Mouse (Mus musculus) thymus, postnatal 0 days (tissue): ENCODE results near the gene Olfr376. TPM values are rescaled to one million over a fixed set of nuclear protein-coding genes. Genes with fewer than 3 reads are reported as not detected.

Source experiments
- DNase-seq: peaks from one replicate; pipeline ENCODE4 v3.0.0-alpha.2; 2015; ENCODE audit warnings: low spot score
- polyA plus RNA-seq: library from polyadenylated mRNA; unstranded; fragments of >200 nt; fragmentation: Nextera tagmentation; extraction: Ambion mirVana; gene quantifications from 2 replicates; pipeline ENCODE4 v1.2.1, GENCODE M21; 2015

Gene Olfr376
- not detected in 2 replicates for polyA plus RNA-seq

- DNase-seq: no peak
Measured at GRCm38 (mm10) chr11:73370946-73371345, at the start of gene Olfr376. TSS of gene Olfr376 (plus strand) at chr11:73371246.

GRCm38 (mm10) chr11:73323906-73324830 lies 46.9 kb upstream of the Olfr376 start:
- no peak for DNase-seq

GRCm38 (mm10) chr11:73326485-73326886 lies 44.6 kb upstream of the Olfr376 start:
- no peak for DNase-seq

GRCm38 (mm10) chr11:73327361-73327760 lies 43.7 kb upstream of the Olfr376 start:
- no peak for DNase-seq

- no peak for DNase-seq
Measured at GRCm38 (mm10) chr11:73329442-73329841, 41.6 kb upstream of the Olfr376 start, which contains the start of the genes Aspa, Gm49340 and Spata22. TSS of gene Aspa (minus strand) at chr11:73329596. TSS of gene Gm49340 (plus strand) at chr11:73329741. TSS of gene Spata22 (plus strand) at chr11:73329741.

- no peak for DNase-seq
Measured at GRCm38 (mm10) chr11:73333357-73333756, 37.7 kb upstream of the Olfr376 start.

- DNase-seq: no peak
Measured at GRCm38 (mm10) chr11:73336919-73337318, 34.1 kb upstream of the Olfr376 start.

- no peak for DNase-seq
Measured at GRCm38 (mm10) chr11:73350483-73350882, 20.6 kb upstream of the Olfr376 start, which contains the start of gene Olfr20. TSS of gene Olfr20 (plus strand) at chr11:73350783.

- DNase-seq: no peak
Measured at GRCm38 (mm10) chr11:73395374-73395773, 24.3 kb downstream of the Olfr376 start.

GRCm38 (mm10) chr11:73399514-73399913 lies 28.5 kb downstream of the Olfr376 start, which contains the start of gene Olfr1:
TSS of gene Olfr1 (minus strand) at chr11:73399614.
- DNase-seq: no peak

Other genes with a start within 250 kb of the Olfr376 start
- 19.7 and 22.0 TPM in 2 replicates for gene Haspin, start 233.0 kb upstream of the Olfr376 start, polyA plus RNA-seq
- 0.33 and 0.51 TPM in 2 replicates for gene P2rx5, start 210.8 kb upstream of the Olfr376 start, polyA plus RNA-seq
- 156 and 166 TPM in 2 replicates for gene Emc6, start 194.2 kb upstream of the Olfr376 start, polyA plus RNA-seq
- 116 and 119 TPM in 2 replicates for gene Tax1bp3, start 194.2 kb upstream of the Olfr376 start, polyA plus RNA-seq
- 13.2 and 13.9 TPM in 2 replicates for gene Ctns, start 172.2 kb upstream of the Olfr376 start, polyA plus RNA-seq
- gene Shpk, start 171.8 kb upstream of the Olfr376 start, polyA plus RNA-seq: 2.2 and 2.8 TPM in 2 replicates
- not detected in 2 replicates for gene Trpv1, start 137.0 kb upstream of the Olfr376 start, polyA plus RNA-seq
- gene Trpv3, start 103.9 kb upstream of the Olfr376 start, polyA plus RNA-seq: 0.04 TPM in 2 replicates
- gene Aspa, start 41.6 kb upstream of the Olfr376 start, polyA plus RNA-seq: 0.62 and 0.96 TPM in 2 replicates
- gene Gm49340, start 41.5 kb upstream of the Olfr376 start, polyA plus RNA-seq: not detected in 2 replicates
- not detected in 2 replicates for gene Spata22, start 41.5 kb upstream of the Olfr376 start, polyA plus RNA-seq
- not detected in 2 replicates for gene Olfr20, start 20.5 kb upstream of the Olfr376 start, polyA plus RNA-seq
- gene Olfr1, start 28.4 kb downstream of the Olfr376 start, polyA plus RNA-seq: not detected in 2 replicates
- not detected in 2 replicates for gene Olfr378, start 57.2 kb downstream of the Olfr376 start, polyA plus RNA-seq
- gene Olfr380, start 86.3 kb downstream of the Olfr376 start, polyA plus RNA-seq: not detected in 2 replicates
- gene Olfr381, start 120.4 kb downstream of the Olfr376 start, polyA plus RNA-seq: not detected in 2 replicates
- not detected in 2 replicates for gene Olfr382, start 146.0 kb downstream of the Olfr376 start, polyA plus RNA-seq
- not detected in 2 replicates for gene Olfr385, start 221.8 kb downstream of the Olfr376 start, polyA plus RNA-seq
- gene Olfr384, start 227.3 kb downstream of the Olfr376 start, polyA plus RNA-seq: not detected in 2 replicates